Mouse (Mus musculus): ENCODE data around the gene Gm13277.
"Not testable (repeated sequence)": the region's sequence is repeated elsewhere in the genome, so short reads cannot be mapped to it uniquely, and the experiment has no call there.

The Gm13277 gene

GRCm38 (mm10) chr4:88785409-88785808 is 3.0 kb upstream of the Gm13277 start, which contains the start of gene Gm13276:
Gene Gm13276 (plus strand): TSS chr4:88785709.
- DNase-seq (ENCODE audit: low spot score in 2 of 2), result not testable (repeated sequence)

- DNase-seq (ENCODE audit: low spot score in 2 of 2), result not testable (repeated sequence)
Observed at GRCm38 (mm10) chr4:88791250-88791649, 2.8 kb downstream of the Gm13277 start, which contains the start of gene Gm13278. Gene Gm13278 (plus strand): TSS chr4:88791550.

DNA sequence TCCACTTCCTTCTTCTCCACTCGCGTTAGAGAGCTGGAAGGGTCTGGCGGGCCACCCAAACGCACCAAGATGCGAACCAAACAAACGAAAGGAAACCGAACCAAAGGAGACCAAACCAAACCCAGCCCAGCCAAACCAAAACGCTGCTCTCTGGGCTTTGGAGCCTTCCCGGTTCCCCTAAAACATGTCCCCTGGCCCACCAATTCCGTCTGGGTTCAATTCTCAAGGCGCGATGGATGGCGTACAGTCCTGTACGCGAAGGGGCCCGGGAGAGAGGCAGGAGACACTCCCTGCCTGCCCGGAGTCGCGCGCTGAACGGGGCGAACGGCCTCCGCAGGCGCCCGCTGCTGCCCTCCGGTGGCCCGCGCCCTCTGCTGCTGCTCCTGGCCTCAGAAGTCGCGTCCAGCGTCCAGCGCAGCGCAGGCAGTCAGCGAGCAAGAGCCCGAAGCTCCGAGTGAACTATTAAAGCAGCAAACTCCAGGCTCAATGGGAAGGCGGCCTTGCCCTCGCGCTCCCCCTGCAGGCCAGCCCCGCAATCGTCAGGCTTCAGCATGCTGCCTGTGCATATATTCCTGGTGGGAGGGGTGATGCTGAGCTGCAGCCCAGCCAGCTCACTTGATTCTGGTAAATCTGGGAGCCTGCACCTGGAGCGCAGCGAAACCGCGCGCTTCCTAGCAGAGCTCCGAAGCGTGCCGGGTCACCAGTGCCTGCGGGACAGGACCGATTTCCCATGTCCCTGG is 5.7 kb downstream of the Gm13277 start, which contains the start of gene Gm13275:
Gene Gm13275, plus strand, starts transcription at position 552 of the 740 bp plus-strand sequence.
- DNase-seq (ENCODE audit: low spot score in 2 of 2), result peak; percentile 18 to 30

DNA sequence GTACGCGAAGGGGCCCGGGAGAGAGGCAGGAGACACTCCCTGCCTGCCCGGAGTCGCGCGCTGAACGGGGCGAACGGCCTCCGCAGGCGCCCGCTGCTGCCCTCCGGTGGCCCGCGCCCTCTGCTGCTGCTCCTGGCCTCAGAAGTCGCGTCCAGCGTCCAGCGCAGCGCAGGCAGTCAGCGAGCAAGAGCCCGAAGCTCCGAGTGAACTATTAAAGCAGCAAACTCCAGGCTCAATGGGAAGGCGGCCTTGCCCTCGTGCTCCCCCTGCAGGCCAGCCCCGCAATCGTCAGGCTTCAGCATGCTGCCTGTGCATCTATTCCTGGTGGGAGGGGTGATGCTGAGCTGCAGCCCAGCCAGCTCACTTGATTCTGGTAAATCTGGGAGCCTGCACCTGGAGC is 8.7 kb downstream of the Gm13277 start, which contains the start of gene Gm13279:
Gene Gm13279, plus strand, starts transcription at position 301 of the 400 bp plus-strand sequence.
- DNase-seq (ENCODE audit: low spot score in 2 of 2), result not testable (repeated sequence)

- not testable (repeated sequence) for DNase-seq (ENCODE audit: low spot score in 2 of 2)
Observed at GRCm38 (mm10) chr4:88799365-88799764, 10.9 kb downstream of the Gm13277 start, which contains the start of gene Gm13285. Gene Gm13285 (plus strand): TSS chr4:88799665.

GRCm38 (mm10) chr4:88802954-88803353 is 14.5 kb downstream of the Gm13277 start, which contains the start of gene Gm13287:
Gene Gm13287 (plus strand): TSS chr4:88803254.
- not testable (repeated sequence) for DNase-seq (ENCODE audit: low spot score in 2 of 2)

- not testable (repeated sequence) for DNase-seq (ENCODE audit: low spot score in 2 of 2)
Observed at GRCm38 (mm10) chr4:88805231-88805630, 16.8 kb downstream of the Gm13277 start, which contains the start of gene Gm13288. Gene Gm13288 (plus strand): TSS chr4:88805531.

DNA sequence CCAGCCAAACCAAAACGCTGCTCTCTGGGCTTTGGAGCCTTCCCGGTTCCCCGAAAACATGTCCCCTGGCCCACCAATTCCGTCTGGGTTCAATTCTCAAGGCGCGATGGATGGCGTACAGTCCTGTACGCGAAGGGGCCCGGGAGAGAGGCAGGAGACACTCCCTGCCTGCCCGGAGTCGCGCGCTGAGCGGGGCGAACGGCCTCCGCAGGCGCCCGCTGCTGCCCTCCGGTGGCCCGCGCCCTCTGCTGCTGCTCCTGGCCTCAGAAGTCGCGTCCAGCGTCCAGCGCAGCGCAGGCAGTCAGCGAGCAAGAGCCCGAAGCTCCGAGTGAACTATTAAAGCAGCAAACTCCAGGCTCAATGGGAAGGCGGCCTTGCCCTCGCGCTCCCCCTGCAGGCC is 17.3 kb downstream of the Gm13277 start:
- not testable (repeated sequence) for DNase-seq (ENCODE audit: low spot score in 2 of 2)

GRCm38 (mm10) chr4:88815928-88816327 is 27.5 kb downstream of the Gm13277 start, which contains the start of gene Ifna7:
Gene Ifna7 (plus strand): TSS chr4:88816228.
- DNase-seq (ENCODE audit: low spot score in 2 of 2), result no peak

DNA sequence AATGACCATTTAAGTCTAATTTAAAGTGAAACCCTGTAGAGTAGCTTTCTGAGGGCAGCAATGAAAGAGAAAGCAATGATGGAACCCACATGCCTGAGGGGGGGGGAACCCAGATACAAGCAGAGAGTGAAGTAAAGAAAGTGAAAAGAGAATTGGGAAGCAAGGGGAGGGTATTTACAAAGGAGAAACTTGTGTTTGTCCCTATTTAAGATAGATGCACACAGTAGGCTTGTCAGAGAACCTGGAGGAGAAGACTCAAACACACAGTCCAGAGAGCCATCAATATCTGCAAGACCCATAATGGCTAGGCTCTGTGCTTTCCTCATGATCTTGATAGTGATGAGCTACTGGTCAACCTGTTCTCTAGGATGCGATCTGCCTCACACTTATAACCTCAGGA is 31.2 kb downstream of the Gm13277 start, which contains the start of gene Ifna11:
Gene Ifna11, plus strand, starts transcription at position 301 of the 400 bp plus-strand sequence.
- DNase-seq (ENCODE audit: low spot score in 2 of 2), result no peak

DNA sequence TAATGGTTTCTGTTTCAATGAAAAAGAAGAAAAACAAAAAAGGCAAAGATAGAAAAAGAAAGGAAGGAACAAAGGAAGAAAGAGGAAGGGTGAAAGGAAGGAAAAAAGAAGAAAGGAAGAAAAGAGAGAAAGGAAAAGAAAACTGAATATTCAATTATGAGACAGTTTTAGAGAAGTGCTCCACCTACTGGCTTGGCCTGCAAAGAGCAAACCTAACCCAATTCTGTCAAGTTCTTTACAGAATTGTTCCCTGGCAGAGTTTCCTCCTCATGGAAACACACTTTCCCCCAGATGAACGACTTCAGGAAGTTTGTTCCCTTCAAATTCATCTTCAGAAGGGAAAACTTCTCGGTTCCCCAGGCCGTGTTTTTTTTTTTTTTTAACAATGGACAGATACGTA is 34.6 kb downstream of the Gm13277 start:
- no peak for DNase-seq (ENCODE audit: low spot score in 2 of 2)

- DNase-seq (ENCODE audit: low spot score in 2 of 2), result not testable (repeated sequence)
Observed at GRCm38 (mm10) chr4:88827116-88827515, 38.7 kb downstream of the Gm13277 start, which contains the start of gene Ifna6. Gene Ifna6 (plus strand): TSS chr4:88827416.

DNA sequence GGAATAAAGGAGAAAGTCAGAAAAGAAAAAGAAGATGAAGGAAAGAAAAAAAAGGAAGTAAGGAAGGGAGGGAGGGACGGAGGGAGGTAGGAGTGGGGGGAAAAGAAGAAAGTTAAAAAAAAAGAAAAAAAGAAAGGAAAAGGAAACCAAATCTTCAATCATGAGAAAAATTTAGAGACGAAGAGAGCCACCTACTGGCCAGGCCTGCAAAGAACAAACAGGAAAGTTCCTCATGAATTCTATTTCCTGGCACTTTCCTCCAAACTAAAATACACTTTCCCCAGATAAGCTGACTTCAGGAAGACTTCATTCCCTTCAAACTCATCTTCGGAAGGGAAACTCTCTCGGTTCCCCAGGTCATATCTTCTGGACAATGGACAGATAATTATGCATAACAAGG is 42.1 kb downstream of the Gm13277 start:
- peak in 1 of 2 experiments; percentile 3 for DNase-seq (ENCODE audit: low spot score in 2 of 2)

GRCm38 (mm10) chr4:88835225-88835624 is 46.8 kb downstream of the Gm13277 start, which contains the start of gene Ifna5:
Gene Ifna5 (plus strand): TSS chr4:88835525.
- not testable (repeated sequence) for DNase-seq (ENCODE audit: low spot score in 2 of 2)

All from right cerebral cortex, postnatal 36 days (tissue).